28 mouse cellular contexts compared by ENCODE assay signal in genomic region chr6:106426615-106427014, GRCm38 (mm10).
A peak's percentile ranks its signal among the peaks of the same experiment; 100 is the strongest.
DNase-seq lines count a peak whose midpoint lies in the region; ATAC-seq and TF ChIP-seq lines count a peak whose summit lies in the region.
"Had no signal": no experiment of that assay in that cellular context is flagged by ENCODE, and none has a peak within 500 bp of the region (broad histone marks: within the 10 kb centered on the region; RNA-seq: fewer than 3 reads in every experiment).

No protein-coding gene starts in this region.

- no peak for DNase-seq in kidney, postnatal 36 days
- DNase-seq in left cerebral cortex, adult 2 months (ENCODE audit: extremely low spot score in 1 of 2, low spot score in 2 of 2) = no peak
- no peak for DNase-seq in left cerebral cortex, adult 11 months (ENCODE audit: low spot score)
- peak; percentile 26 for DNase-seq in brain, adult 2 months (ENCODE audit: low read depth, low spot score)
- DNase-seq: adrenal gland, postnatal 25 days; B cell, adult 2 months; cerebellum, adult 18-20 months; cerebellum, postnatal 10 days; gastrocnemius, adult 2 months; gastrocnemius, postnatal 36 days; heart, adult 18-20 months; heart, postnatal 14 days; kidney, adult 18-20 months; right cerebral cortex, postnatal 4 days; thymus, adult 18-20 months; thymus, postnatal 36 days had no signal

- H3K9me3 ChIP-seq in kidney, embryonic 14.5 days (ENCODE audit: control insufficient read depth, low read length) = no peaks in the 10 kb centered on the region
- H3K9me3 ChIP-seq in embryonic facial prominence, embryonic 15.5 days (replicated peaks) = no peaks in the 10 kb centered on the region
- no peaks in the 10 kb centered on the region for H3K9me3 ChIP-seq in neural tube, embryonic 15.5 days (replicated peaks)
- H3K9me3 ChIP-seq: heart, embryonic 12.5 days; limb, embryonic 13.5 days; midbrain, embryonic 12.5 days; neural tube, embryonic 12.5 days had no signal

- peak overlapping the region; percentile 19; the same call in 1 of the 2 replicates for H3K27ac ChIP-seq in kidney, embryonic 14.5 days (ENCODE audit: low read depth, low read length)
- H3K27ac ChIP-seq in left cerebral cortex, adult 2 months = peak overlapping the region; percentile 66; the same call in 1 of the 2 replicates
- H3K27ac ChIP-seq in embryonic facial prominence, embryonic 15.5 days (replicated peaks) = peak overlapping the region; percentile 2; the same call in 1 of the 2 replicates
- no peak overlapping the region for H3K27ac ChIP-seq in neural tube, embryonic 15.5 days (replicated peaks)
- H3K27ac ChIP-seq: gastrocnemius, adult 2 months; limb, embryonic 13.5 days; midbrain, embryonic 12.5 days; neural tube, embryonic 12.5 days; stomach, postnatal 0 days had no signal

- H3K9ac ChIP-seq in kidney, embryonic 14.5 days (ENCODE audit: low read depth, low read length) = no peak overlapping the region
- no peak overlapping the region for H3K9ac ChIP-seq in embryonic facial prominence, embryonic 15.5 days
- H3K9ac ChIP-seq in neural tube, embryonic 15.5 days (replicated peaks) = no peak overlapping the region
- H3K9ac ChIP-seq: heart, embryonic 12.5 days; limb, embryonic 13.5 days; midbrain, embryonic 12.5 days; neural tube, embryonic 12.5 days had no signal

- H3K4me2 ChIP-seq in kidney, embryonic 14.5 days (replicated peaks; ENCODE audit: low read depth, low read length) = no peak overlapping the region
- no peak overlapping the region for H3K4me2 ChIP-seq in embryonic facial prominence, embryonic 15.5 days (replicated peaks)
- H3K4me2 ChIP-seq in neural tube, embryonic 15.5 days = no peak overlapping the region
- H3K4me2 ChIP-seq: heart, embryonic 12.5 days; limb, embryonic 13.5 days; liver, embryonic 11.5 days; midbrain, embryonic 12.5 days; neural tube, embryonic 12.5 days had no signal

- intact Hi-C loops in left cerebral cortex, adult 2 months (cut with DNase I) = loop anchor here (5.0 kb wide), 2 partner anchors 71 to 89 kb away; no protein-coding TSS in a partner anchor

- no peak for ATAC-seq in kidney, embryonic 14.5 days (ENCODE audit: low FRiP score, low TSS enrichment)
- peak; percentile 19; the same call in 1 of the 2 replicates for ATAC-seq in embryonic facial prominence, embryonic 15.5 days (ENCODE audit: insufficient number of reproducible peaks, low FRiP score, low TSS enrichment, low read depth)
- no peak for ATAC-seq in neural tube, embryonic 15.5 days (ENCODE audit: low FRiP score)
- ATAC-seq: forebrain, embryonic 14.5 days; hindbrain, embryonic 16.5 days had no signal

- 54% methylated on average over 3 of the region's 3 CpGs for WGBS in kidney, embryonic 14.5 days
- 44% methylated on average over 3 of the region's 3 CpGs for WGBS in embryonic facial prominence, embryonic 15.5 days
- WGBS in neural tube, embryonic 15.5 days = 91% methylated on average over 3 of the region's 3 CpGs

- no peaks in the 10 kb centered on the region for H3K27me3 ChIP-seq in kidney, embryonic 14.5 days (ENCODE audit: control insufficient read depth, insufficient read depth, low read length)
- H3K27me3 ChIP-seq in embryonic facial prominence, embryonic 15.5 days = no peaks in the 10 kb centered on the region
- H3K27me3 ChIP-seq in neural tube, embryonic 15.5 days (replicated peaks) = no peaks in the 10 kb centered on the region
- H3K27me3 ChIP-seq: heart, embryonic 12.5 days; limb, embryonic 13.5 days; midbrain, embryonic 12.5 days; neural tube, embryonic 12.5 days had no signal

- no peaks in the 10 kb centered on the region for H3K4me1 ChIP-seq in kidney, embryonic 14.5 days (ENCODE audit: control insufficient read depth, insufficient read depth, low read length)
- no peaks in the 10 kb centered on the region for H3K4me1 ChIP-seq in embryonic facial prominence, embryonic 15.5 days
- no peaks in the 10 kb centered on the region for H3K4me1 ChIP-seq in neural tube, embryonic 15.5 days
- H3K4me1 ChIP-seq: heart, embryonic 12.5 days; limb, embryonic 13.5 days; midbrain, embryonic 12.5 days; neural tube, embryonic 12.5 days had no signal

- no peak for TF ChIP-seq CTCF in left cerebral cortex, adult 2 months (IDR thresholded peaks at IDR 0.05)

- no peaks in the 10 kb centered on the region for H3K36me3 ChIP-seq in kidney, embryonic 14.5 days (ENCODE audit: control insufficient read depth, insufficient read depth, low read length)
- no peaks in the 10 kb centered on the region for H3K36me3 ChIP-seq in embryonic facial prominence, embryonic 15.5 days
- no peaks in the 10 kb centered on the region for H3K36me3 ChIP-seq in neural tube, embryonic 15.5 days
- H3K36me3 ChIP-seq: heart, embryonic 12.5 days; limb, embryonic 13.5 days; midbrain, embryonic 12.5 days; neural tube, embryonic 12.5 days had no signal

- H3K4me3 ChIP-seq in kidney, embryonic 14.5 days (ENCODE audit: low read length) = no peak overlapping the region
- no peak overlapping the region for H3K4me3 ChIP-seq in left cerebral cortex, adult 2 months
- H3K4me3 ChIP-seq in embryonic facial prominence, embryonic 15.5 days (replicated peaks) = no peak overlapping the region
- no peak overlapping the region for H3K4me3 ChIP-seq in neural tube, embryonic 15.5 days (replicated peaks)
- H3K4me3 ChIP-seq: gastrocnemius, adult 2 months; heart, embryonic 12.5 days; limb, embryonic 13.5 days; midbrain, embryonic 12.5 days; myocyte; neural tube, embryonic 12.5 days had no signal
